Mouse (Mus musculus) stomach, embryonic 15.5 days (tissue): ENCODE measurements around the gene Cacnb3. TPM values are rescaled to one million over a fixed set of nuclear protein-coding genes. Genes with fewer than 3 reads are reported as not detected.

ENCODE experiments used
- ATAC-seq: fragments of 200-750 bp; cut with Nextera tagmentation; 2 replicates; pipeline ENCODE4 v1.8.0; 2017; ENCODE audit warnings: low read depth, moderate number of reproducible peaks, moderate TSS enrichment; ENCODE audit not compliant: insufficient read depth, low FRiP score
- H3K27ac ChIP-seq: fragments of 300-500 bp; sonication (generic); 2 replicates; pipeline ENCODE4 v1.5.1; 2015; ENCODE audit warnings: mild to moderate bottlenecking, inconsistent platforms
- H3K27me3 ChIP-seq: fragments of 300-500 bp; sonication (generic); replicated peaks from 2 replicates; pipeline ENCODE4 v1.6.1; 2015; ENCODE audit warnings: inconsistent platforms
- H3K36me3 ChIP-seq: fragments of 300-500 bp; sonication (generic); 2 replicates; pipeline ENCODE4 v1.6.1; 2015; ENCODE audit warnings: inconsistent platforms
- H3K4me1 ChIP-seq: fragments of 300-500 bp; sonication (generic); 2 replicates; pipeline ENCODE4 v1.6.1; 2015; ENCODE audit warnings: inconsistent platforms
- H3K4me2 ChIP-seq: fragments of 300-500 bp; sonication (generic); 2 replicates; pipeline ENCODE4 v1.6.1; 2015; ENCODE audit warnings: mild to moderate bottlenecking, inconsistent platforms
- H3K4me3 ChIP-seq: fragments of 300-500 bp; sonication (generic); replicated peaks from 2 replicates; pipeline ENCODE4 v1.5.1; 2015; ENCODE audit warnings: inconsistent platforms
- H3K9ac ChIP-seq: fragments of 300-500 bp; sonication (generic); 2 replicates; pipeline ENCODE4 v1.6.1; 2015; ENCODE audit warnings: inconsistent platforms
- H3K9me3 ChIP-seq: fragments of 300-500 bp; sonication (generic); 2 replicates; pipeline ENCODE4 v1.6.1; 2016; ENCODE audit warnings: inconsistent platforms
- WGBS: fragments of 180-500 bp; shearing (Covaris S2); methylation state at CpG from one replicate; pipeline ENCODE4 v1.1.7; 2015; 5-methylcytosine and 5-hydroxymethylcytosine counted together
- polyA plus RNA-seq: library from polyadenylated mRNA; unstranded; fragments of >200 nt; fragmentation: Nextera tagmentation; extraction: Ambion mirVana; gene quantifications from 2 replicates; pipeline ENCODE4 v1.2.1, GENCODE M21; 2015

Cacnb3 gene
- polyA plus RNA-seq, 1 experiment from 2014 or later: 29.0 TPM

GRCm38 (mm10) chr15:98612229-98612628, 18.4 kb upstream of the Cacnb3 start:
- 92% methylated on average over 3 of the region's 3 CpGs for WGBS
- H3K9me3 ChIP-seq: no peaks in the 10 kb centered on the region

GRCm38 (mm10) chr15:98614551-98614950, 16.1 kb upstream of the Cacnb3 start:
- Histone ChIP-seq H3K9me3 (no peaks in the 10 kb centered on the region), H3K27me3 (no peaks in the 10 kb centered on the region), H3K4me1 (peaks cover 19% of the 10 kb centered on the region), H3K27ac (no peak overlapping the region), H3K9ac (no peak overlapping the region), H3K4me3 (no peak overlapping the region), H3K36me3 (no peaks in the 10 kb centered on the region), H3K4me2 (no peak overlapping the region)
- WGBS: 41% methylated on average over 9 of the region's 9 CpGs
- ATAC-seq: no peak

More at GRCm38 (mm10) chr15:98612229-98612628, 18.4 kb upstream of the Cacnb3 start:
- H3K4me2 ChIP-seq: no peak overlapping the region
- ATAC-seq: no peak
- no peak overlapping the region for H3K4me3 ChIP-seq
- H3K9ac ChIP-seq: no peak overlapping the region
- H3K27me3 ChIP-seq: no peaks in the 10 kb centered on the region
- H3K4me1 ChIP-seq: peaks cover 29% of the 10 kb centered on the region
- H3K36me3 ChIP-seq: no peaks in the 10 kb centered on the region
- H3K27ac ChIP-seq: no peak overlapping the region

GRCm38 (mm10) chr15:98614971-98615370, 15.7 kb upstream of the Cacnb3 start:
- H3K36me3 ChIP-seq: no peaks in the 10 kb centered on the region
- no peak overlapping the region for H3K4me3 ChIP-seq
- H3K27me3 ChIP-seq: no peaks in the 10 kb centered on the region
- no peak for ATAC-seq
- peaks cover 18% of the 10 kb centered on the region for H3K4me1 ChIP-seq
- WGBS: 55% methylated on average over 6 of the region's 6 CpGs
- H3K9me3 ChIP-seq: no peaks in the 10 kb centered on the region
- H3K4me2 ChIP-seq: no peak overlapping the region
- H3K9ac ChIP-seq: no peak overlapping the region
- H3K27ac ChIP-seq: no peak overlapping the region

GRCm38 (mm10) chr15:98615751-98616150, 14.9 kb upstream of the Cacnb3 start:
- H3K4me2 ChIP-seq: no peak overlapping the region
- WGBS: 73% methylated on average over 6 of the region's 6 CpGs
- no peaks in the 10 kb centered on the region for H3K36me3 ChIP-seq
- H3K27ac ChIP-seq: no peak overlapping the region
- H3K9ac ChIP-seq: no peak overlapping the region
- H3K9me3 ChIP-seq: no peaks in the 10 kb centered on the region
- peaks cover 12% of the 10 kb centered on the region; the same call in 1 of the 2 replicates for H3K4me1 ChIP-seq
- H3K4me3 ChIP-seq: no peak overlapping the region
- ATAC-seq: no peak
- no peaks in the 10 kb centered on the region for H3K27me3 ChIP-seq

GRCm38 (mm10) chr15:98616362-98617175, 14.1 kb upstream of the Cacnb3 start:
- 37% methylated on average over 20 of the region's 20 CpGs for WGBS
- no peaks in the 10 kb centered on the region for H3K27me3 ChIP-seq
- H3K9ac ChIP-seq: no peak overlapping the region
- no peaks in the 10 kb centered on the region for H3K36me3 ChIP-seq
- H3K4me1 ChIP-seq: peaks cover 12% of the 10 kb centered on the region; the same call in 1 of the 2 replicates
- ATAC-seq: no peak
- H3K4me3 ChIP-seq: no peak overlapping the region
- peak overlapping the region; percentile 37 for H3K4me2 ChIP-seq
- no peaks in the 10 kb centered on the region for H3K9me3 ChIP-seq
- H3K27ac ChIP-seq: no peak overlapping the region; the same call in 1 of the 2 replicates

GRCm38 (mm10) chr15:98617176-98617537, 13.5 kb upstream of the Cacnb3 start:
- H3K9ac ChIP-seq: no peak overlapping the region
- H3K36me3 ChIP-seq: no peaks in the 10 kb centered on the region
- no peak for ATAC-seq
- H3K4me2 ChIP-seq: peak overlapping the region; percentile 37
- H3K27ac ChIP-seq: no peak overlapping the region
- no peak overlapping the region for H3K4me3 ChIP-seq
- H3K27me3 ChIP-seq: no peaks in the 10 kb centered on the region
- WGBS: 1% methylated on average over 12 of the region's 12 CpGs
- peaks cover 12% of the 10 kb centered on the region; the same call in 1 of the 2 replicates for H3K4me1 ChIP-seq
- H3K9me3 ChIP-seq: no peaks in the 10 kb centered on the region

- WGBS: 20% methylated on average over 7 of the region's 7 CpGs
- H3K27ac ChIP-seq: no peak overlapping the region
- ATAC-seq: no peak
- no peak overlapping the region for H3K4me3 ChIP-seq
- 0 out of 2 replicates have a peak, but pooled peaks cover 4% of the 10 kb centered on the region for H3K4me1 ChIP-seq
- H3K9ac ChIP-seq: no peak overlapping the region
- H3K4me2 ChIP-seq: no peak overlapping the region
- H3K36me3 ChIP-seq: no peaks in the 10 kb centered on the region
- H3K27me3 ChIP-seq: no peaks in the 10 kb centered on the region
- no peaks in the 10 kb centered on the region for H3K9me3 ChIP-seq
These were observed 8.4 kb upstream of the Cacnb3 start for GRCm38 (mm10) chr15:98622199-98622598.

- Histone ChIP-seq H3K9ac (no peak overlapping the region), H3K4me2 (no peak overlapping the region), H3K4me3 (no peak overlapping the region), H3K4me1 (0 out of 2 replicates have a peak, but pooled peaks cover 4% of the 10 kb centered on the region), H3K9me3 (no peaks in the 10 kb centered on the region), H3K36me3 (no peaks in the 10 kb centered on the region), H3K27me3 (no peaks in the 10 kb centered on the region), H3K27ac (no peak overlapping the region)
- ATAC-seq: no peak
- WGBS: 24% methylated on average over 6 of the region's 6 CpGs
These were observed 7.9 kb upstream of the Cacnb3 start for GRCm38 (mm10) chr15:98622721-98623120.

- 50% methylated on average over 5 of the region's 5 CpGs for WGBS
These were observed 7.2 kb upstream of the Cacnb3 start for GRCm38 (mm10) chr15:98623361-98623821.

GRCm38 (mm10) chr15:98626078-98626477, 4.6 kb upstream of the Cacnb3 start:
- no peak overlapping the region for H3K4me2 ChIP-seq
- ATAC-seq: no peak

More at GRCm38 (mm10) chr15:98623361-98623821, 7.2 kb upstream of the Cacnb3 start:
- ATAC-seq: no peak
- Histone ChIP-seq H3K4me2 (no peak overlapping the region), H3K9ac (no peak overlapping the region), H3K4me1 (peaks cover 7% of the 10 kb centered on the region), H3K36me3 (no peaks in the 10 kb centered on the region), H3K27ac (no peak overlapping the region), H3K4me3 (no peak overlapping the region), H3K9me3 (no peaks in the 10 kb centered on the region), H3K27me3 (no peaks in the 10 kb centered on the region)

GRCm38 (mm10) chr15:98626487-98627212, 4.0 kb upstream of the Cacnb3 start:
- no peak for ATAC-seq
- no peaks in the 10 kb centered on the region for H3K36me3 ChIP-seq
- 0 out of 2 replicates have a peak, but pooled peaks cover 11% of the 10 kb centered on the region for H3K27me3 ChIP-seq
- WGBS: 78% methylated on average over 7 of the region's 7 CpGs
- H3K27ac ChIP-seq: no peak overlapping the region
- no peaks in the 10 kb centered on the region for H3K9me3 ChIP-seq
- H3K4me2 ChIP-seq: no peak overlapping the region
- H3K4me3 ChIP-seq: no peak overlapping the region
- H3K9ac ChIP-seq: no peak overlapping the region
- peaks cover 30% of the 10 kb centered on the region for H3K4me1 ChIP-seq

More at GRCm38 (mm10) chr15:98626078-98626477, 4.6 kb upstream of the Cacnb3 start:
- Histone ChIP-seq H3K4me3 (no peak overlapping the region), H3K9me3 (no peaks in the 10 kb centered on the region), H3K27me3 (0 out of 2 replicates have a peak, but pooled peaks cover 7% of the 10 kb centered on the region), H3K27ac (no peak overlapping the region), H3K4me1 (peaks cover 24% of the 10 kb centered on the region), H3K36me3 (no peaks in the 10 kb centered on the region), H3K9ac (no peak overlapping the region)
- whole genome bisulfite sequencing: 22% methylated on average over 8 of the region's 8 CpGs
